Mouse (Mus musculus) embryo, embryonic 11 days (tissue): ENCODE measurements around the gene Csf2.
A peak's percentile ranks its signal among the peaks of the same experiment; 100 is the strongest.
"Not testable (repeated sequence)": the region's sequence is repeated elsewhere in the genome, so short reads cannot be mapped to it uniquely, and the experiment has no call there.

Source experiments
- DNase-seq: peaks from one replicate; pipeline ENCODE4 v3.0.0-alpha.2; 2015

The Csf2 gene

DNA sequence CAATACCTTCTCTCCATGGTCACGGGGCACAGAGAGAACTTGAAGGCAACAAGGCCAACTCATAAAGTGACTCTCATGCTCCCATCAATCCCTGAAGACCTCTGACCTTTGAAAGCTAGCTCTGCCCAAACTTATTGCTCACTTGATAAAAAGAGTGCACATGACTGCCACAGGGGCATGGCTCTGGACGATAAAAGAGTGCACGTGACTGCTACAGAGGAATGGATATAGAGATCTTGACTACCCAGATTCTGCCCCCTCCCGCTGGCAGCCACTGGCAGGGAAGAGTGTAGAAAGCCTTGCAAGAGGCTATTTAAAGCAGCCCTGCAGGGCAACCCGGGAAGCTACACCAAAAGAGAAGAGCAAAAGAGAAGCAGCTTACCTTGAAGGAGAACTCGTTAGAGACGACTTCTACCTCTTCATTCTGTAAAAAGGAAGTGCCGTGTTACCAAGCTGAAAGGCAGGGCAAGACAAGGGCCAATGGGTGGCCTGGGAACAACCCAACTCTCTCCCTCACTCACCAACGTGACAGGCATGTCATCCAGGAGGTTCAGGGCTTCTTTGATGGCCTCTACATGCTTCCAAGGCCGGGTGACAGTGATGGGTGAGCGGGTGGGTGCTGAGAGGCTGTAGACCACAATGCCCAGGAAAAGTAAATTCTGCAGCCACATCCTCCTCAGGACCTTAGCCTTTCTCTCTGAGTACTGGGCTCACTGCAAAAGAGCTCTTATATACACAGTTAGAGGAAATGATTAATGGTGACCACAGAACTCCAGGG lies at the start of gene Csf2:
Csf2 (minus strand) TSS at position 728 of the 778 bp plus-strand sequence.
- no peak for DNase-seq

DNA sequence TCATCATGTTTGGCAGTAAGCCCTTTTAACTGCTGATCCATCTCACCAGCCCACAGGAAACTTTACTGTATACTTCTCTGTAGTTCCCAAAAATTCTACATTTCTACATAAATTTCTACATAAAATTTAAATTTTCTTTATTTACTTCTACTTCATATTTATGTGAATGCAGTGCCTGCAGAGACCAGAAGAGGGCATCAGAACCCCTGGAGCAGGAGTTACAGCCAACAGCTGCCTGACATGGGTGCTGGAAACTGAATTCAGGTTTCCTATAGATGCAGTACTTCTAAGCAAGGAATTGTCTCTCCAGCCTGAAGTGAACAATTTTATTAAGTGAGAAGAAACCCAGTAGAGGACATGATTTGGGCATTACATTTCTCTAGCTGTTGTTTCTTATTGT lies 49.3 kb upstream of the Csf2 start:
- no peak for DNase-seq

DNA sequence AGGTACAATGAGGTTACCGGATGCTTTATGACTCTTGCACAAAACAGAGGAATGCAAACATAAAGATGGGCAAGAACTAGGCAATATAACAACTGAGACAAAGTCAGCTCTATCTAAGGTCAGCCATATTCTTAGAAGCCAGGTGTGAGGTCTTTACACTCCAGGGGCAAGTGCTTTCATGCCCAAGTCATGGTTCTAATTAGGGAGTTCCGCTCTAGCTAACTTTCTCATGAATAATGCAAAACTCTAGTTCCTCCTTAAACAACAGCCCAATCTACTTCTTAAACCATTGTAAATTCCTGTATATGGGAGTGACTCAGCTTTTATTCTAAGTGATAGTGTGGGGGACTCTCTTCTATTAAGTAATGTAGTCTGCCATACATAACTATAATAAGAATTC lies 48.0 kb upstream of the Csf2 start:
- not testable (repeated sequence) for DNase-seq

DNA sequence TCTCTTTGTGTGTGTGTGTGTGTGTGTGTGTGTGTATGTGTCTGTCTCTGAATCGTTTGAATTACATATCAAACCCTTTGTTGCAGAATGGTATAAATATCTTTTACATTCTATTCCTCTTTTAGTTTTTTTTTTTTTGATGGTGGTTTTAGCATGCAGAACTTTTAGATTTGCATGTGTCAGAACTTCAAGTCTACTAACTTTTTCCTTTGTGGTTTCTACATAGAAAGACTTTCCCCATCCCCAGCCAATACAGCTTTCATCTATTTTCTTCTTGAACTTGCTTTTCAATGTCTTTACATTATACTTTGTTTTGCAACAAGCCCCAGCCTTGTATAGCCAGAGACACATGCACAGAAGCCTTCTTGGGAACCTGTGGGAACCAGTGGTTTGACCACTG lies 47.3 kb upstream of the Csf2 start:
- DNase-seq, result no peak

DNA sequence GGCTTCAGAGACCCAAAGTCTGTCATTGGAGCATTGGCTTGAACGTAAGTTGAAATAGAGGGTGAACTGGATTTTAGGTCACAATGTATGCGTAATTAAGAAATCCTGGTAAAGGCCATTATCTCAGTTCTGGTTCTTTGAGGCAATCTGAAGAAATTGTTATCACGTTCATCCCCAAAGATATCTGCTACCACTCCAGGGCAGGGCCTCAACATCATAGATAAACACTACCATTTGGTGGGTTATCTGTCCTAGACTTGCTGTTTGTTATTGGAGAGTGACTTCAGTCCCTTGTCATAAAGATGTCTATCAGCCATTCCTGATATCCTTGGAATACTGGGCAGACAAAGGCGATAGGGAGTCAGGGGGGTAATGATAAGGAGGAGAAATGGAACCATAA lies 46.5 kb upstream of the Csf2 start:
- DNase-seq, result no peak

DNA sequence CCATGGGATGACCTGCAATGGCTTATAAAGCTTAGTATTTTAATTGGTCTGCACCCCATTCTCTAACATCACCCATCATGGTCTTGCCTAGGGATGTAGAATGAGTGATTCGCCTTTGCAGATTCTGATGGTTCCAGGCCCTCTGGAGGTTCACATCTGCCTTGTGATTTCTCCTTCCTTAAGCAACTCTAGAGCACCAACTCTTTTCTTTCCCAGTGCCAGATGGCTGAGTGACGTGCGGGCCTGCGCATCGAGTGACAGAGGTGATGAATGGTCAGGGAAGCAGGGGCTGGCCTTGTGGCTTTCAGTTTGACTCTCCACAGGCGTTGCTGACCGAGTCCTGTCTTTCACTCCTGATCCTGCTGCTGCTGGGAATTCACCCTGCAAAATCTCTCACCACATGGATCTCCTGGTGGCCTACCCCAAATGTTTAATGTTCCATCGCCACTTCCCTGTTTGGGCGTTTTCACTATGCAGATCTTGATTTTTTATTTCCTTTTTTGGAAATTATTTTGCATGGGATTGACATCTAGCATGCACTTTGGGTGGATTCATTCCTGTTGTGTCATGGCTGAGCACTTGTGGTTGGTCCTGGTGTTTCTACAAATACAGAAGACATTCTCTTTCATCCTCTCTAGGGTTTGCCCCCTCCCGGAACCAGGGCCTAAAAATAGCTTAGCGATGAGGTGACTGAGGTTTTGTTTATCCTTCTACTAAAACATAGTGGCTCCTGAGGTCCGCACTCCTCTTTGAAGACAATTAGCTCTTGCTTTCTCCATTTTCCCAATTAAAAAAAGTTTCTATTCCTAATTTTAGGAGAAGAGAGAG lies 44.7 kb upstream of the Csf2 start:
- DNase-seq, result no peak

DNA sequence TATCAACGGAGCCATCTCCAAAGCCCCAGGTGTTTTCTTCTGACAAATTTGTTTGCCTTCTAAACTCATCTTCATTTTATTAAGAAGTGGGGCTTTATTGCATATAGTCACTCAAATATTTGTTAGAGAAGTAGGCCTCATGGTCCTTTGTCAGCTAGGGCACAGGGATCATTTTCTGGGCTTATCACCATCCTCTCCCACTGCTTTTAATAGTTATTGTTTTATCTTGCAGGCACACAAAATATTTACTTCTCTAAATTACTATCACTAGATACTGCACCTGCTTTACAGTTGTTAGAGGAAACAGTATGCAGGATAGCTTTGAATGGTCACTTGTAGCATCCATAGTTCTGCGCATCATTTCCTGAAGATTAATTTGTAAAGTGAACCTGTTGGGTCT lies 42.7 kb upstream of the Csf2 start:
- no peak for DNase-seq

DNA sequence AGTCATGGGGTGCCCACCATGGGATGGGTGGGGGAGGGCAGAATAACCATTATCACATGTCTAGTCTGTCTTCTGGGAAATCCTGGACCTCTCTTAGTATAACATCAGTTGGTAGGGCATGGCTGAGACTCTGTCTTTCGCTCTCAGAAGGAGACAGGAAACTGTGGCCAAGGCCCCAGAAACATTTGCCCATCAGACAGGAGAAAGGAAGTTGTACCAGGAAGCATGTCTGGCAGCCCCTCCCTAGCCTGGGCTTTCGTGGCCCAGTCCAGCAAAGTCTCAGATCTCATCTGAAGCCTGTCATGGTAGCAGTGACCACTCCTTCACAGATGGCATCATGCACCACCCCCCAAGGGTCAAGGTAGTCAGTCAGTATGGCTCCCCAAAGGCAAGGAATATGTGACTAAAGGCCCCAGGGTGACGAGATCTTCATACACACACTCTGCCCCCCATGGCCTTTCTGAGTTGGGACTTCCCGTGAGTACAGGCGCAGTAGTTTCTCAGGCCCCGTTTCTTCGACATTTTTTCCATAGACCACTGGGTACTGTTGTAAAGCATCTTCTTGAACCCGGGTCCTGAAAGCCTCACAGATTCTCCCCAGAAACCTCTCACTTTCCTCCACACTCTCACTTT lies 38.5 kb upstream of the Csf2 start:
- DNase-seq, result no peak

DNA sequence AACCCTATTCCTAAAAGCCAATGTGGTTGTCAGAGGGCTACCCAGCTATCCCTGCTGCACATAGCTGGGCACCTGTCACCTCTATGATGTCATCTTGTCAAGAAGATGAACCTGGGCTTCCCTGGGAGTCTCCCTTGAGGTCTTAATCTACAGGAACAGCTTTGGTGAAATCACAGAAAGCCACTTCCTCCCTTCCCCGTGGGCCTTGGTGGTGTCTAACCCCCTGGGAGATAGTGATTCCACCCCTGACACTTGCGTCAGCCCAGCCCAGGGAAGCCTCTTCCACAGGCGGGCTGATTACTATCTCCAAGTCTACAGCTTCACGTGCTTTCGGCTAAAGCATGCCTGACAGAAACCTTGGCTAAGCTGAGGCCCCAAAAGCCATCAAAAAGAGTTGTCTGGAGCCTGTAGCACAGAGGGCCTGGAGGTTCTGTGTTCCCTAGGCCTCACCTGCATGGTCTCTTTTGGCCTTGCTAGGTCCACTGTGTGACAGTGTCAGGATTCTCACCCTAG lies 22.0 kb upstream of the Csf2 start:
- DNase-seq, result no peak

DNA sequence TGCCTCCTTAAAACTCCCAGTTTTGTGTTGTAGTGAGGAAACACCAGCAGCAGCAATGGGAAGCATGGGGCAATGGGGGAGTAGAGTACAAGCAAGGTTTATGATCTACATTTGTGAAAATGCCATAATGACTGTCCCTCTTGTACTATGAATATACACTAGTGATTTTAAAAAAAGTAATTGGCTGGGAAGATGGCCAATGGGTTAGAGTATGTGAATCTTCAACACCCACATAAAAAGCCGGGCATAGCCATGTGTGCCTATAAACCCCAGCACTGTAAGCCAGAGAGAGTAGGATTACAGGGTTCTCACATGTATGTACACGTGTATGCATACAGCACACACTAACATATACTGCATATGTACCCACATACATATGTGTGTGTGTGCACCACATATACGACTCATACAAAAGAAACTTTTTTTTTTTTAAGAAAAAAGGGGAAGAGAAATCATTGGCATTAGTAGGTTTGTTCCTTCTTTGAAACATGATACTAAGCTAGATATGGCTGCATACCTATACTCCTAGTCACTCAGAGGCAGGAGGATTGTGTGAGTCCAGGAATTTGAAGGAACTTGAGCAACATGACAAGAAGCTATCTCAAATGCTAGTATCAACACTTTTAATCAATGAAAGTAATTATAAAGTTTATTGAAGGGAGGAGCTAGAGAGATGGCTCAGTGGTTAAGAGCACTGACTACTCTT lies 19.9 kb upstream of the Csf2 start:
- DNase-seq, result no peak

DNA sequence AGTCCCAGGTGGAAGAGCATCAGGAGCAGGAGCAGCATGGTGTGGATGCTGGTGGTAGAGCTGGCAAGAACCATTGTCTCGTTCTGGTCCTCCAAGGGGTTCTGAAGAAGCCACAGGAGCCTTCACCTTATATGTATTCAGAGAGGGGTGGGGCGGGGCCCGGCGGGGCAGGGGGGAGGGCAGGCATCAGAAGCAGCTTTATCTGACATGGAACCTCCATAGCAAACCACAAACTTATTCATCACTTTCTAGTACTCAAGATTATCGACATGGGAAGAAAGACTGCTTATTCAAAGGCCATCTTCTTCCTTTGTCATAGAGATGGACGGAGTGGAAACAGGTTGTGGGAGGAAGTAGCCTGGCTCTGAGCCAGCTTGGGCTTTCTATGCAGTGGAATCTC lies 17.7 kb upstream of the Csf2 start, which contains the start of gene Il3:
Il3 (minus strand) TSS at position 101 of the 400 bp plus-strand sequence.
- DNase-seq, result no peak

DNA sequence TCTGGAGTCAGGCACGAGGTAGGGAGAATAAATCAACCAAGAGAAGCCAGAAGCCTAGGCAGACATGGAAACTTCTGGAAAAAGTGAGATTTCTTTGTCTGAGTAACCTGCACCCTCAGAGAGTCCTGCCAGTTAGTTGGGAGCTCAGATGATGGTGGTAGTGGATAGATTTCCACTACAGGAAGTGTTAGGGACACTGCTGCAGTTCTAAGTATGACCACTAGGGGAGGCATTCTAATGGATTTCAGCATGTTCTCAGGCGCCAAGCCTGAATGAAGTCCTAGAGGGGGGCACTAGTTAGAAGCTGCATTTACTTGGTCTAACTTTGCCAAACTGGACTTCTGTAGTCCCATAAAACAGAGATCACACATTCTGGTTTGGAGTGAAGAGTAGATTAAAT lies 15.1 kb upstream of the Csf2 start:
- peak; percentile 76 for DNase-seq

DNA sequence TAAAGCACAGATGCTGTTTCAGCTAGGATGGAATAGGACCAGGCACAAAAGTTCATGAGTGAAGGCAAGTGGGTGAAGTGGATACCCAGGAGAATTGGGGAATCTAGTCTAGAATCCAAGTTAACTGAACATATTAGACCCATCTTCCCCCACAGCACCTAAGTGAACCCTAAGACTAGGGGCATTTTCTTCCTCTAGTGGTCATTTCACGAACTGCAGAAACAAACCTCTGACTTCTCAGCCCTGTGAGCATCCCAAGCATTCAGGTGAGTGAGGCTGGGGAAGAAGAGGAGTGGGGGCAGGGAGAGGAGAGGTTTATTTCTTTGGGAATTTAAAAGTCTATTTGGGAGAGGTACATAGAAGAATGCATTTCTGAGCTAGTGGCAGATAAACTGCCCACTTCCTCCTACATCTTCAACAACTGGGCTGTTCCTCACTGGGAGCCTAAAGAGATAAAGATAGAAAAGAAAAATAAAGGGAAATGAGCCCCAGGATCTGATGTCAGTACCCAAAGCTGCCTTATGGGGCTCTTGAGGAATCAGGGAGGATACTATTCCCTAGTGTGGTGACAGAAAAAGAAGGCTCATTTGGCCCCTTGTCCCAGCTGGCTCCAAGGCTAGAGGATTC lies 14.1 kb upstream of the Csf2 start:
- DNase-seq, result peak; percentile 12

DNA sequence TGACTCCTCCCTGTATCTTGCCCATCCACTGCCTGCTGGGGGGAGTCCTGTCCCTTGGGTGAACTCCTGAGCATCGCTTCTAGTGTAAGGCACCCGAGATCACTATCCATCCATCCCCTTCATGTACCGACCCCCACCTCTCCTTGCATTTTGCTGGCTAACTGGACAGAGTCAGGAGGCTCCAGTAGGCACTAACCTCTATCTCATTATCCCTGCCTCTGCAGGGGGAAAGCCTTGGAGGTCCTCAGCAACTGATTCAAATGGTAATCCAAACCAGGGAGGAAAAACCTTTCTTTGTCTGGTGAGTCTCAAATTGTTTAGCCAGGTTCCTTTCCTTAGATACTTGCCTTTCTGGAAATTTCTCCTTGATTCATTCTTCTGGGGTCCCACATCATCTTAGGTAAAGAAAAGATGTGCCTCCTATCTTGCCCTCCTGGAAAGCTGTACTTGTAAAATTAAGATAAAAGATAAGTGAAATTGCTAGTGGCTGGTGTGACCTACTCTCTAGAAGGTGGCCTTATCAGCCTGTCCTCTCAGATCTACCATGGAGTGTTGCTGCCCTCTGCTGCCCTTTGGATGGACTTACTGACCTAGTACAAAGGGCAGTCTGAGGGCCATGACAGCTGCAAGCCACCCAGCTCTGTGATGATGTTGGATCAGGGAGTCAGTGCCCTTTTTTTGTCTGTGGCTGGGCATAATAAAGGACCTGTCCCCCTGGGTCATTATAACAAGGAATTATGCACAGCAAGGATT lies 7.3 kb upstream of the Csf2 start:
- peak; percentile 80 for DNase-seq

DNA sequence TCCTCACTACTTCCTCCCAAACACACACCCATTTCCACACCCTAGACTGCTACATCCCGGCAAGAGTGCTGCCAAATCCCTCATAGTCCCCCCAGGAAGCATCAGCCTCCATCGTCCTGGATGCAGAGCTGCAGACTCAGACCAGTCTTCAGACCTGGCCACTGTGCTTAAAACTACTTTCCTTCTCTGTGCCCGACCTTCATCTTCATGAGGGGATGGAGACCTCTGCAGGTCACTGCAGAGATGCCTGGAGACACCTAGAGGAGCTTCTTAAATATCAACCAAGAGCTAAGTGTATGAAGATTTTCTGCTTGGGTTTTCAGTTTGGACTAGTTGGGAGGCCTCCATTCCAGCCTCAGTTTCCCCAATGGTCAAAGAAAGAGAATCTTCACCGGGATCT lies 4.6 kb upstream of the Csf2 start:
- peak; percentile 21 for DNase-seq

DNA sequence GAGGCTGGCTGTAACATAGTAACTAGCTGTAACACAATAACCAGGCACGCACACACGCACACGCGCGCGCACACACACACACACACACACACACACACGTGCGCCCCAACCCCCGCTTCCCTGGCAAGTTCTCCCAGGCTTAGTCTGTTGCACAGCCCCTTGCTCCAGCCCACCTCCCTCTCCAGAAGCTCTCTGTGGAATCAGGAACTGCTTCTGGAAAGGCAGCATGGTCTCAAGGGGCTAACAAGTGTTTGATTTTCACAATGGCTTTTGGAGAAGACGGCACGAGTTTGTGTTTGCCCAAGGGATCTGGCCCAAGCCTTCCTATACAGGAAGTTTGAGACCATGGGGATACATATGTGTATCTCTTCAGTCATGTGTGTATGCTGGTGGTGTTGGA lies 1.1 kb upstream of the Csf2 start:
- DNase-seq, result no peak

DNA sequence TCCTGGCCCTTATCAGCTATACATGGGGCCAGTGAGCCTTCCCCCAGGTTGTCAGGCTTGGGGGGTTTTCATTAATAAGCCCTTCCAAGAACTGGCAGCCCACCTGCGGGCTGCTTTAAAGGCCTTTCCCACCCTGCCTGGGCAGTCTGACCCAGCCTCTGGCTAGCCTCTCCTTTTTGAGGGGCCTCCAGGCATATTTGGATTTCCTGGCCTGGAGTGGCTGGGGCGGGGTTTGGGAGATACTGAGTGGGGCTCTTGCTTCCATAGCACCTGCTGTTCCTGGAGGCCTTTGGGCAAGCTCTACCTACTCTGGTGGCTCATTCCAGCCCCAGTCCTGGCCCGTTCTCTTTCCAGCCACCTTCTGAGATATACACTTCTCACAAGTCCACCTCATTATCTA lies 281 bp upstream of the Csf2 start:
- DNase-seq, result no peak

DNA sequence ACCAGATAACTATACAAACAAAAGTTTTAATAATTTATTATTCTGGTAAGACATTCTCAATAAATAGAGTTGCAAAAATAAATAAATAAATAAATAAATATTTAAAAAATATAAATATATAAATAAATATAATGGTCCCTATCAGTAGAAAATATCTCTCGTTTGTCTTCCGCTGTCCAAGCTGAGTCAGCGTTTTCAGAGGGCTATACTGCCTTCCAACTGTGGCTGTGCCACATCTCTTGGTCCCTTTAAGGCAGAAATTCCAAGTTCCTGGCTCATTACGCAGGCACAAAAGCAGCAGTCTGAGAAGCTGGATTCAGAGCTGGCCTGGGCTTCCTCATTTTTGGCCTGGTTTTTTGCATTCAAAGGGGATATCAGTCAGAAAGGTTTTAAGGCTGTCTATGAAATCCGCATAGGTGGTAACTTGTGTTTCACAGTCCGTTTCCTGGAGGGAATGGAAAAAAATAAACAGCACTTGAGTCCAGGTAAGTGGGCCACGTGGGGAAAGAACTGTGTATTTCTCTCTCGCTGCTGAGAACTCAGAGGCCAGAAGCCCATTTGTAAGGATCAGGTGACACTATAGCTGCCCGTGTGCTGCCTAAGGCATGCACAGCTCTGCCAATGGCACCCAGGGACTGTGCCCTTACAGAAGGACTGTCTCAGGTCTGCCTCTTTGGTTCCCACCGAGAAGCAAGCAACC lies 2.1 kb downstream of the Csf2 start:
- DNase-seq, result no peak

DNA sequence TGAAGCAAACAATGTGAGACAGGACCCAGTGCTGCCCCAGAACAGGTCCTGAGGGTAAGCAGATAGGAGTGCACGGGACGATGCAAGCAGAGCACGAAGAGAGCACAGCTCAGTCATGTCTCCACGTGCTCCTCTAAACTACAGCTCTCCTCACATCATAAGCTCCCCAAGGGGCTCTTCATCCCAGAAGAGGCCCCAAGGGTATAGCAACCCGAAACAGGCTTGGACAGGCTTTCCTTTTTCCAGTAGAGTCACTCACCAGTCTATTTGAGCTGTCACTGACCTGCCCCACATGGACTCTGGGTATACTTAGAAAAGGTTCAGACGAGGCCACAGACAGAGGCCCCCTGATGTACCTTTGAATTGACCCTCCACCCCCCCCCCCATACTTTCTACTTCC lies 5.0 kb downstream of the Csf2 start:
- no peak for DNase-seq

DNA sequence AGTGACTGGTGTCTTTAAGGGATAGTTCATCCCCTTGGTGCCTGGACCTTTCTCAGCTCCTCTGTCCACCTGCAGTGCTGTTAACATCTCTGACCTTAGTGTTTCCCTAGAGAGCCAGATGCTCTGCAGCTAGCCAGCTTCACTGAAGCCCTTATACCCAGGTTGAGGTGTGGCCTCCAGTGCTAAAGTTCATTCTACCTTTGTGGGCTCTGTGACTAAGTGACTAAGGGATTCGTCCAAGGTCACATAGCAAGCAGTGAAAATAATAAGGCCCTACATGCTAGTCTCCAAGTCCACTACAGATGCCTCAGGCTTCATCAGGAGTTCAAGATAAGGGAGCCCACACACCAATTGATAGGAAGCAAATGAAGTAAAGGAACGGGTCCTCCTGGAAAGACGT lies 7.0 kb downstream of the Csf2 start:
- no peak for DNase-seq

DNA sequence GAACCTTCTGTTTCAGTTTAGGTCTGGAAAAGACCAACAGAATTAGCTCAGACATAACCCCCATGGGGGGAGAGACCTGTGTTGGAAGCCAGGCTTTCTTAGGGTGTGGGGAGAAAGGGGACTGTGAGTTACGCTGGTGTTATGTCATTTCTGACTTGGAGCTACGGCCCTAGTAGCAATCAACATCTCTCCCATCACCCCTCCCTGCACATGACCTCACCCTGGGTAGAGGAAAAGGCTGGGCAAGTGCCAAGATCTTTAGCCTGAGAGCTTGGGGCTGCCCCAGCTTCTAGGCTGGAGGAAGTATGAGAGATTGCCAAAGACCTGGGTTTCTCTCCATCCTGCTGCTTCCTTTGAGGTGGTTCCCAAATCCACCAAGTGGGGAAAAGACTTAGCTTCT lies 12.5 kb downstream of the Csf2 start:
- no peak for DNase-seq
